Mouse (Mus musculus): ENCODE data around the gene Ppm1n.

- TF ChIP-seq CTCF (IDR thresholded peaks at IDR 0.05; ENCODE audit: extremely low read depth, insufficient read length, insufficient replicate concordance, low read depth, low read length): no peak
- TF ChIP-seq POLR2A (IDR thresholded peaks at IDR 0.05; ENCODE audit: low read depth, low read length): no peak
These were observed 38.3 kb upstream of the Ppm1n start for GRCm38 (mm10) chr7:19318201-19318600.
